Mouse (Mus musculus): ENCODE results near the gene Chmp2a.

- no peak for TF ChIP-seq CTCF (IDR thresholded peaks at IDR 0.05; ENCODE audit: extremely low read depth, insufficient read depth, low read length)
- TF ChIP-seq POLR2A (IDR thresholded peaks at IDR 0.05; ENCODE audit: extremely low read depth, insufficient read depth, low read length), result peak; percentile 29; the same call in 1 of the 2 replicates
Observed at GRCm38 (mm10) chr7:13043445-13044253, 9.0 kb upstream of the Chmp2a start.

All from cortical plate, adult 2 months (tissue).